Mouse (Mus musculus): ENCODE data around the gene Cryzl1.

DNA sequence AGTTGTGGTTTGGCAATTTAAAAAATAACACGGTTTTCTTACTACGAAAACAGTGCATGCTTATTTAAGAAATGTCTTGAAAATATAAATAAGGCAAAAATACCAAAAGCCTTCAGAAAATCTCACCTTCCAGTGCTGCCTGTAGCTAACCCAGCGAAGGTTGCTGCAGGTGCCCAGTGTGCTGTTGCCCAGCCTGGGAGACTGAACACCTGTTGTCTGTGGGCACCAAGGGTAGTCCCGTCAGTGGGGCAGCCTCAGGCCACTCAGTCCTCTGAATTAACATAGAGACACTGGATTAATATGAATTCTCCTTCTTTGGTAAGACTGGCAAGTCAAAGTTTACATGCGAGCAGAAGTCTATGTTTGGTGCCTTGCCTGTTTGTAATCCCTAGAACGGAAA, 9.7 kb upstream of the Cryzl1 start:
- no peak for TF ChIP-seq CTCF (IDR thresholded peaks at IDR 0.05; ENCODE audit: extremely low read depth, insufficient read depth, insufficient read length, insufficient replicate concordance)
- TF ChIP-seq POLR2A (IDR thresholded peaks at IDR 0.05; ENCODE audit: low read depth, low read length) = no peak
